Comparison of ENCODE assay signal across 9 mouse cellular contexts in genomic region chr9:21916851-21917492, GRCm38 (mm10). TPM values are rescaled to one million over a fixed set of nuclear protein-coding genes. Genes with fewer than 3 reads are reported as not detected.
DNase-seq lines count a peak whose midpoint lies in the region; ATAC-seq lines count a peak whose summit lies in the region.
"Had no signal": no experiment of that assay in that cellular context is flagged by ENCODE, and none has a peak within 500 bp of the region (broad histone marks: within the 10 kb centered on the region; RNA-seq: fewer than 3 reads in every experiment).

No protein-coding gene starts in this region.

- peak overlapping the region; percentile 66 for H3K4me3 ChIP-seq in kidney, embryonic 15.5 days (replicated peaks)
- peak overlapping the region; percentile 71 for H3K4me3 ChIP-seq in brown adipose tissue, adult 24 weeks (ENCODE audit: insufficient read depth, low read depth, low read length)
- H3K4me3 ChIP-seq in hindbrain, embryonic 13.5 days = peak overlapping the region; percentile 69
- H3K4me3 ChIP-seq in midbrain, embryonic 14.5 days (replicated peaks; ENCODE audit: low read depth, low read length) = peak overlapping the region; percentile 55

- peaks cover 16% of the 10 kb centered on the region for H3K4me1 ChIP-seq in kidney, embryonic 15.5 days
- H3K4me1 ChIP-seq in brown adipose tissue, adult 24 weeks (ENCODE audit: control insufficient read depth, insufficient read depth, insufficient read length, low read length) = no peaks in the 10 kb centered on the region
- H3K4me1 ChIP-seq in hindbrain, embryonic 13.5 days (replicated peaks) = peaks cover 14% of the 10 kb centered on the region; the same call in 1 of the 2 replicates
- H3K4me1 ChIP-seq in midbrain, embryonic 14.5 days (ENCODE audit: control insufficient read depth, insufficient read depth, low read length) = 0 out of 2 replicates have a peak, but pooled peaks cover 3% of the 10 kb centered on the region

- peak overlapping the region; percentile 48 for H3K9ac ChIP-seq in kidney, embryonic 15.5 days
- peak overlapping the region; percentile 80 for H3K9ac ChIP-seq in hindbrain, embryonic 13.5 days
- peak overlapping the region; percentile 65 for H3K9ac ChIP-seq in midbrain, embryonic 14.5 days (replicated peaks; ENCODE audit: low read length)

- H3K9me3 ChIP-seq in kidney, embryonic 15.5 days (replicated peaks) = no peaks in the 10 kb centered on the region
- no peaks in the 10 kb centered on the region for H3K9me3 ChIP-seq in hindbrain, embryonic 13.5 days
- no peaks in the 10 kb centered on the region for H3K9me3 ChIP-seq in midbrain, embryonic 14.5 days (ENCODE audit: control insufficient read depth, low read length)

- 73% methylated on average over 3 of the region's 3 CpGs for WGBS in kidney, embryonic 15.5 days
- WGBS in hindbrain, embryonic 13.5 days = 65% methylated on average over 3 of the region's 3 CpGs
- WGBS in midbrain, embryonic 14.5 days = 63% methylated on average over 3 of the region's 3 CpGs

- H3K27ac ChIP-seq in kidney, embryonic 15.5 days = no peak overlapping the region
- no peak overlapping the region for H3K27ac ChIP-seq in brown adipose tissue, adult 24 weeks (replicated peaks; ENCODE audit: low read depth, low read length)
- H3K27ac ChIP-seq in hindbrain, embryonic 13.5 days = peak overlapping the region; percentile 66
- 0 out of 2 replicates have a peak overlapping the region, but pooled peaks have one; percentile 5 for H3K27ac ChIP-seq in midbrain, embryonic 14.5 days (replicated peaks; ENCODE audit: low read depth, low read length)

- ATAC-seq in kidney, embryonic 15.5 days (replicated peaks; ENCODE audit: low FRiP score) = no peak
- ATAC-seq in hindbrain, embryonic 13.5 days (ENCODE audit: low FRiP score) = no peak
- no peak for ATAC-seq in midbrain, embryonic 14.5 days (ENCODE audit: low FRiP score, low TSS enrichment)

- peaks cover 21% of the 10 kb centered on the region; the same call in 1 of the 2 replicates for H3K27me3 ChIP-seq in kidney, embryonic 15.5 days
- peaks cover 26% of the 10 kb centered on the region for H3K27me3 ChIP-seq in hindbrain, embryonic 13.5 days
- no peaks in the 10 kb centered on the region; the same call in 1 of the 2 replicates for H3K27me3 ChIP-seq in midbrain, embryonic 14.5 days (ENCODE audit: control insufficient read depth, insufficient read depth, low read length)
- H3K27me3 ChIP-seq: Patski had no signal

- H3K36me3 ChIP-seq in kidney, embryonic 15.5 days = no peaks in the 10 kb centered on the region
- H3K36me3 ChIP-seq in hindbrain, embryonic 13.5 days = peaks cover 25% of the 10 kb centered on the region
- 0 out of 2 replicates have a peak, but pooled peaks cover 4% of the 10 kb centered on the region for H3K36me3 ChIP-seq in midbrain, embryonic 14.5 days (ENCODE audit: control insufficient read depth, insufficient read depth, low read length)

- DNase-seq in kidney, postnatal 4 days = no peak
- no peak for DNase-seq in midbrain, embryonic 14.5 days
- DNase-seq in adipocyte (ENCODE audit: low spot score) = no peak
- no peak for DNase-seq in cerebellum, postnatal 25 days
- no peak for DNase-seq in layer of hippocampus, adult 9-11 months

- H3K4me2 ChIP-seq in kidney, embryonic 15.5 days = peak overlapping the region; percentile 92
- H3K4me2 ChIP-seq in hindbrain, embryonic 13.5 days = peak overlapping the region; percentile 83
- peak overlapping the region; percentile 88 for H3K4me2 ChIP-seq in midbrain, embryonic 14.5 days (ENCODE audit: low read length)

RNA-seq across cellular contexts. Expression of gene Rab3d, which starts 1.0 kb away (rescaled TPM):
- 11.0 and 11.3 TPM in 2 replicates for polyA plus RNA-seq in kidney, embryonic 15.5 days (2015; fragmentation: Nextera tagmentation; extraction: Ambion mirVana)
- 23.0 and 31.2 TPM in 2 replicates for polyA plus RNA-seq in brown adipose tissue, adult 24 weeks (2012; ENCODE audit: insufficient read depth, insufficient read length, missing spikeins)
- 15.9 and 18.5 TPM in 2 replicates for polyA plus RNA-seq in hindbrain, embryonic 13.5 days (2015; fragmentation: Nextera tagmentation; extraction: Ambion mirVana)
- polyA plus RNA-seq in midbrain, embryonic 14.5 days (2014; fragmentation: Nextera tagmentation; extraction: Ambion mirVana) = 9.8 and 10.2 TPM in 2 replicates

RNA-seq across cellular contexts. Expression of gene Ccdc159, which starts 10.3 kb away (rescaled TPM):
- polyA plus RNA-seq in kidney, embryonic 15.5 days (2015; fragmentation: Nextera tagmentation; extraction: Ambion mirVana) = 5.5 and 5.9 TPM in 2 replicates
- polyA plus RNA-seq in brown adipose tissue, adult 24 weeks (2012; ENCODE audit: insufficient read depth, insufficient read length, missing spikeins) = 3.7 and 4.3 TPM in 2 replicates
- 8.9 and 10.4 TPM in 2 replicates for polyA plus RNA-seq in hindbrain, embryonic 13.5 days (2015; fragmentation: Nextera tagmentation; extraction: Ambion mirVana)
- polyA plus RNA-seq in midbrain, embryonic 14.5 days (2014; fragmentation: Nextera tagmentation; extraction: Ambion mirVana) = 5.7 and 7.7 TPM in 2 replicates

RNA-seq across cellular contexts. Expression of gene Tmem205, which starts 10.4 kb away (rescaled TPM):
- 59.2 and 61.0 TPM in 2 replicates for polyA plus RNA-seq in kidney, embryonic 15.5 days (2015; fragmentation: Nextera tagmentation; extraction: Ambion mirVana)
- polyA plus RNA-seq in brown adipose tissue, adult 24 weeks (2012; ENCODE audit: insufficient read depth, insufficient read length, missing spikeins) = 204 and 213 TPM in 2 replicates
- 47.1 and 48.2 TPM in 2 replicates for polyA plus RNA-seq in hindbrain, embryonic 13.5 days (2015; fragmentation: Nextera tagmentation; extraction: Ambion mirVana)
- 42.2 and 51.8 TPM in 2 replicates for polyA plus RNA-seq in midbrain, embryonic 14.5 days (2014; fragmentation: Nextera tagmentation; extraction: Ambion mirVana)

RNA-seq across cellular contexts. Expression of gene Plppr2, which starts 19.9 kb away (rescaled TPM):
- 7.9 and 11.3 TPM in 2 replicates for polyA plus RNA-seq in kidney, embryonic 15.5 days (2015; fragmentation: Nextera tagmentation; extraction: Ambion mirVana)
- polyA plus RNA-seq in brown adipose tissue, adult 24 weeks (2012; ENCODE audit: insufficient read depth, insufficient read length, missing spikeins) = 1.9 and 2.0 TPM in 2 replicates
- polyA plus RNA-seq in hindbrain, embryonic 13.5 days (2015; fragmentation: Nextera tagmentation; extraction: Ambion mirVana) = 67.5 and 71.4 TPM in 2 replicates
- polyA plus RNA-seq in midbrain, embryonic 14.5 days (2014; fragmentation: Nextera tagmentation; extraction: Ambion mirVana) = 91.3 and 92.2 TPM in 2 replicates

RNA-seq across cellular contexts. Expression of gene Swsap1, which starts 38.6 kb away (rescaled TPM):
- 7.9 and 12.6 TPM in 2 replicates for polyA plus RNA-seq in kidney, embryonic 15.5 days (2015; fragmentation: Nextera tagmentation; extraction: Ambion mirVana)
- polyA plus RNA-seq in brown adipose tissue, adult 24 weeks (2012; ENCODE audit: insufficient read depth, insufficient read length, missing spikeins) = 11.6 and 15.4 TPM in 2 replicates
- polyA plus RNA-seq in hindbrain, embryonic 13.5 days (2015; fragmentation: Nextera tagmentation; extraction: Ambion mirVana) = 9.1 and 9.7 TPM in 2 replicates
- polyA plus RNA-seq in midbrain, embryonic 14.5 days (2014; fragmentation: Nextera tagmentation; extraction: Ambion mirVana) = 21.5 and 22.8 TPM in 2 replicates

Comparison
In these comparisons a context has a peak if more than half of its experiments do, and no peak if none do; other contexts are left out.
1. H3K27ac ChIP-seq: peak in hindbrain, embryonic 13.5 days (single experiment) and midbrain, embryonic 14.5 days (single experiment); none in kidney, embryonic 15.5 days (single experiment) and brown adipose tissue, adult 24 weeks (single experiment).
2. Peak in every context shown above with its lines, with median percentiles within 50 percentile points of each other: H3K4me2 ChIP-seq, H3K4me3 ChIP-seq and H3K9ac ChIP-seq.